Mouse (Mus musculus): ENCODE data around the gene Ankrd28.

The Ankrd28 gene

DNA sequence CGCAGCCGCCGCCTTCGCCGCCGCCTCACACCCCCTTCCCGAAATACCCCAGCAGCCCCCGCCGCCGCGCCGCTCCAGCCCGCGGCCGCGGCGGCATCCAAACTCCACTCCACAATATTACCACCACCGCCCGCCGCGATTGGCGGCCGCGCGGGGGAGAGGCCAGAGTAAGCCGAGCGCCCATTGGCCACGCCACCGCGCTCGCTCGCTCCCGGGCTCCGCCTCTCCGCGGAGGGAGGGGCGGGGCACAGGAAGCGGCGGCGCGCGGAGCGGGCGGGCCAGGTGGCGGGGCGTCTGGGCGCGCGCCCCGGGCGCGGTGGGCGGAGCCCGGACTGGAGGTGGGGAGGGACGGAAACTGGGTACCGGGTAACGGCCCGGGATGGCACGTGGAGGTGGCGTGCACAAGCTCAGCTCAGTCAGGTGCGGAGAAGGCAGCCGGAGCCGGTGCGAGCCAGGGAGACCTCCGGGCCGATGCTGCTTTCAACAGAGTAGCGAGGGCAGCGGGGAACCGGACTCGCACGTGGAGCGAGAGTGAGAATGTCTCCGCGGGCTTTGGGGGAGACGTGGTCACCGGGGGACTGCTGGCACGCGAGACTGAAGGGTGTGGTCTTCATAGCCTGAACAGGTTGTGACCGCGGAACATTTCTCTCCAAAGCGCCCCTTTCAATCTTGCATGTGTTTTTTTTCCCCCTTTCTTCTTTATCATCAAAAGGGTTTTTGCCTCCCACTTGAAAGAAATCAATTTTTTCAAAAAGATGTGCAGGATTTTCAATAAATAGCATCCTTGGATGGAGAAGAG is at the start of gene Ankrd28:
TSS of gene Ankrd28 (minus strand) at position 81 of the 799 bp plus-strand sequence.
- peak; percentile 97 for DNase-seq (ENCODE audit: low spot score)

DNA sequence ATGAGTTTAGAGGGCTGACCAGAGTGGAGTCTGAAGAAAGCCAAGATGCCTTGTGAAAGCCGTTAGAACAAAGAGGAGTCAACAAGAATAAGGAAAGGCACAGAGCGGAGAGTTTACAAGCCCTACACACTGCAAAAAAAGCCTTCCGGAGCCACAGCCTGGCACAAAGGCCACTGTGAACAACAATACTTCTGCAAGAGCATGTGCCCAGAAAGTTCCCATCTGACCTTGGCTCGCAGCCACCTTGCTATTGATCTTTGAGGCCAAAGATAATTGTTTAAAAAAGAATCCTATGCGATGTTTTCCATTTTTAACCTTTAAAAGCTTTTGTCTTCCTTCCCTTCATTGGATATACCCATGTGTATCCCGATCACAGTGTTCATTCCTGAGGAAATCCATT is 49.0 kb upstream of the Ankrd28 start:
- DNase-seq (ENCODE audit: low spot score) = no peak

DNA sequence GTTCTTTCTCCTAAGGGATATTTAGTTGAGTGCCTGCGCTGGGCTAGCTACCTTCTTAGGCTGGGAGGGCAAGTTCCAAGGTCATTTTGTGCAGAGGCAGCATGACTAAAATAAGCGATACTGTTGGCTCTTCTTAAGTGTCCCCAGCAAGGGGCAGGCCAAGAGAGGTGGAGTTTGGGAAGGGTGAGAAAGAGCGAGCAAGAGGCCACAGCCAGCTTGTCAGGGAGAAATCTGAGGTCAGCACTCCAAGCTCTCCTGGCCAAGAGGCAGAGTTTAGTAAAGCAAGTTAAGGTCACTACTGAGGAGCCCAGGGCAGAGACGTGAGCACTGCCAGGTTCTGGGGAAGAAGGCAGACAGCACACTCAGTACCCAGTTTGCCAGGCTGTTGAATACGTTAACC is 41.7 kb upstream of the Ankrd28 start:
- no peak for DNase-seq (ENCODE audit: low spot score)

DNA sequence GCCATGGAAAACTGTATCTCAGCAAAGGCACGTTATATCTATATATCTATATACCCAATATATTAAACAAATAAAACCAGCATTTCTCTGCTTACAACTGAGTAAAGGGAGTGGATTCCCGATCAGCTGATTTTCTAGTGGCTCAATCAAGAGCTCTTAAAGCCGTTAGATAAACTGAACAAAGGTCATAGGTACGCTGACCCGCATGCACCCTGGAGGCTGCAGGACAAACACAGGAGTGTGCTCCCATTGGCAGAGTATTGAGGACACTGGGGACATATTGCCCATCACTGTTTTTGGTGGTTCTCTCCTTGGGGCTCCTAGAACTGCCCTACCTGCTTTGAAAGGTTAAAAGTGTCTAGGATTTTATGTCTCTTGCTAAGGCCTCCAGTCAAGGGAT is 40.0 kb upstream of the Ankrd28 start:
- DNase-seq (ENCODE audit: low spot score) = no peak

DNA sequence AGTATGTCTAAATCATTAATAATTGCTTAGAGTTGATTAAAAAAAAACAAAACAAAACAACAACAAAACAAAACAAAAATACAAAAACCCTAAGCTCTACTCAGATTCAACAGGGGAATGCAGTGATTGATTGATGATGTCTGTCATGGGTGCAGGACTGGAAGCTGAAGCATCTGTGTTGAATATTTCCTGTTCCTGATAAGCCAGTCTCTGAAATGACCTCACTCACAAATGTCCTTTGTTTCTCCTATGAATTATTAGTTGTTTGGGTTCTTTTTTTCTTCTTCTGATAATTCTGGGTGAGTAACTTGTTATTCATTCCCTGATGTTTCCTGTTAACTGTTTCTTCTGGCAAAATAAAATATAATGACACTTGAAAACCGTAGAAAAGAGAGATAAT is 38.1 kb upstream of the Ankrd28 start:
- no peak for DNase-seq (ENCODE audit: low spot score)

DNA sequence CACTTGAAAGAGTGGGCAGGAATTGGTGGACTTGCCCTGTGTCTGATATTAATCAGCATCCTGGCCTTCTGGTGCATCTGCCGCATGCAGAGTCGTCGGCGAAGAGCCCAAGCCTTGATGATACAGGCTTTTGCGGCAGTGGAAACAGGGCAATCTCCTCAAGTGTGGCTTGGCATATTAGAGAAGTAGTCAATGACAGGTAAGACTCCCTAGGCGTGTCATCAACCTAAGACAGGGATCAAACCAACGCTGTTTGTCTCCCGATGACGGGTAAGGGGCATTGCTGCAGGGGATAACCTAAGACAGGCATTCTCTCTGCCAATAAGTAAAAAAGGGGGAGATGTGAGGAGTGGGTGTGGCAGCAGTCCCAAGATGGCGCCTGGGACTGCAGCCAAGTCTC is 35.9 kb upstream of the Ankrd28 start:
- DNase-seq (ENCODE audit: low spot score) = peak; percentile 11

DNA sequence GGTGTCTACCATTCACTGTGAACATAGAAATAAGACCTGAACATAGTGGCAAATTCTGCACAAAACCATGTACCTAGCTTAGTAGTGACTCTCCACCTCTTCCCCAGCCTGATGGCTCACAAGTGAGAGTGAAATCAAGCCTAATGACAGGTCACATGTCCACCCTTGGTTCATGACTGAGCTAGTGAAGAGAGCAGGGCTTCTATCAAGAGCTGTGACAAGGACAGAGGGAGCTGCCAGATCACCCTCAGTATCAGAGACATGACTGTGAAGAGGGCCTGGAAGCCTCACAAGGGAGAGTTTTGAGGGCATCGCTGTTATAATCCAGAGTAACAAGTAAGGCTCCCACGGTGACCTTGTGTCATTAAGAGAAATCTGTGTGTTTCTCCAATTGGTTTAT is 28.2 kb upstream of the Ankrd28 start:
- no peak for DNase-seq (ENCODE audit: low spot score)

DNA sequence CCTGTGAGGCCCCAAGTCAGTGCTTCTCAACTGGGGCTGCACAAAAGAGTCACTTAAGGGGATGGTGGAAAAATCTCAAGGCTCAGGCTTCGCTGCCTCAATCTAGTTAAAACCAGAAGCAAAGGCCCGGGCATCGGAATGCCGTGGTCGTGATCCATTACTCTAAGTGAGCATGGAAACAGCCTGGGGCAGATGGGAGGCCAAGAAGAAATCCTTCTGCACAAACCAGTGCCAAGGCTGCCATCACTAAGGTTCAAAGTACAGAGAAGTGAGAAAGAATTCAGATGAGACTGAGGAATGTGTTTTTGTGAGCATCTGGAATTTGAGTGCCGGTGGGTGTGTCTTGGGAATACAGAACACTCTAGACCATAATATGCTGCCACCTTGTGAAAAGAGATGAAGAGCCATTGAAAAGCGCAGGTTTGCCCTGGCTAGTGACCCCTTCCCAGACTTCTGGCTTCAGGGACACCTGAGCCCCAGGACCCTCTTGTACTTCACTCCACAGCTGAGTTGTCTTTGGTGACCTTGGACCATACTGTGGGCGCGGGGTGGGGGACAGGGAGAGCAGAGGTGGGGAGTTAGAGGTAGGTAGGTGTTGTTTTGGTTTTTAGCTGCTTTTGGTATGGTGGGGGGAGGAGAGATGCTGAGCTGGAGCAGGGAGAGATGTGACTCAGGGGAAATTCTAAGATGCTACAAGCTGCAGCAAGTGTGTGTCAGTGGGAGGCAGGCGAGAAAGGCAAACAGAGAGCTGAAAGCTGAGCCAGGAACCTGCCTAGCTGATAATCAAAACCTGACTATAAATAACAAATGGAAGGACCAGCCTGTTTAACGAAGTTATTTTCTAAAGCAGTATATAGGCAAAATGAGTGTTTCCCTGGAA is 26.9 kb upstream of the Ankrd28 start:
- no peak for DNase-seq (ENCODE audit: low spot score)

DNA sequence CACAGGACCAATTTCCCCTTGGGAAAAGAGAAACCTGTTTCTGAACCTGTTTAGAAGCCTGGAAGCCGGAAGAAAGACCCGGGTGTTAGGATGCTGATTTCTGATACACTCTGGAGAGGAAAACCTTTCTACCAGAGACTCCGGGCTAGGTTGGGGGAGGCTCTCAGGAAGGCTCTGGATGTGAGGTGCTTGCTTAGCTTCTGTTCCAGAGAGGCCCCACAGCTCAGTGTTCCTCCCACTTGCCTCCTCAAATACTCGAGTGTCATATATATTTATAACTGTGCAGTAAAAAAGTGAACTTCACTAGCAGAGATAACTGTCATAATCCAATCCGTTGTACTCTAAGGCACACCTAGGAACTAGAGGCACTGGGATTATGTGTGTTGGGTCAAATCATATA is 25.6 kb upstream of the Ankrd28 start:
- DNase-seq (ENCODE audit: low spot score) = no peak

DNA sequence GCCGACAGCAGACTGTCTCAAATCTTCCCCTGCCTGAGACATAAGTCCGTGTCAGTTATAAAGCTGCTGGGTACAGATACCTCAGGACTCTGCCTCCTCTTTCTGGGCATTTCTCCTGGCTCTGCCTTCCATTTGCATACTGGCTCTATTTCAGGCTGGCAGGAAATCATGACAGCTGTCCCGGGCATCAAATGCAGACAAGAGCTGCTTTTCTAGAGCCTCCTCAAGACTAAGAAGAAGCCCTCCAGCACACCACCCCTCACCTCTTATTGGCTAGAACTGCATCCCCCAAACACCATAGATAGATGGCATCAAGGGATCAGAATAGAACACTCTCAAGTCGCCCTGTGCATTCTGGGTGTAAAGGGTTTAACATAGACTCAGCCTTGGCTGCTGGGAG is 24.2 kb upstream of the Ankrd28 start:
- no peak for DNase-seq (ENCODE audit: low spot score)

DNA sequence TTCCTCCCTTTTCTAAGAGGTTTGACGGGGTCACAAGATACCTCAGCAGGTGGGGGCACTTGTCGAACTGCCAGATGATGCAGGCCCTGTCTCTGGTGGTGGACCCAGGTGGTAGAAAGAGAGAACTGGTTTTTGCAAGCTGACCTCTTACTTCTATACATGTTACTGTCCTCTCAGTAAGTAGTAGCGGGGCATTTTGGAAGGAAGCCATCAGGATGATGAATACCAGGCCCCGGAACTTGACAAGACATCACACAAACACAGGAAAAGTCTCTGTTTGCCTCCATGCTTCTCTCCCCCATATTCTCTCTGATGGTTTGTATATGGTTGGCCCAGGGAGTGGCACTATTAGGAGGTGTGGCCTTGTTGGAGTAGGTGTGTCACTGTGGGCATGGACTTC is 13.1 kb upstream of the Ankrd28 start:
- peak; percentile 91 for DNase-seq (ENCODE audit: low spot score)

DNA sequence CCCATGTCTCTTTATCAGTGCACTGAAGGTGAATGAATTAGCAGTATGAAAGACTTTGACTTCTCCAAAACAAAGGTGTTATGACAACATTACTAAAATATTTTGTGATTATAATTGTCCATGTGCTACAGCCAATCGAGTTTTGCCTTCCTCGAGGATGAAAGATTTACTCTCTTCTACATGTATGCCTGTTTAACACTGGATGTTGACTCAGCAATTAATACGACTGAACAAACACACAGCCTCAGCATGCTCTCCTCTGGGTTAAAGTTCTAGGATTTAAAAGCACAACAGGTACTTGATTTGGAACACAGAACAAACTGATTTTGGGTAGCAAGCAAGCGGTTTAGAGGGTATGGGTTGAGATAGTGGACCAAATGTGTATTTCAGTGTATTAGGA is 1.6 kb upstream of the Ankrd28 start:
- peak; percentile 13 for DNase-seq (ENCODE audit: low spot score)

DNA sequence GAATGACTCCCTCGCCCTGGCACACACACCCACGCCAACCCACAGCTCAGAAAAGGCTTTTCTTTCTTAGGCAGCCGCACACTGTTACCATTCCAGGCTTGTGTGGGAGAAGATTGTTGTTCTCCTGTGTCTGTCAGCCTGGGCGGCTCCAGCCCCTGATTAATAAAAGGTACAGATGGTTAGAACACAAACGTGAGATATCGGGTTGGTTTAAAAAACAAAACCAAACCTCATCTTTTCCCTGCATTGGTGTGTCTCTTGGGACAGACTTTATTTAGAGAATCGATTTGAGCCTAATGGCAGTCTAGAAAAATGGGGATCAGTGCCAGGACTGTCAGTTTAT is 890 bp upstream of the Ankrd28 start:
- DNase-seq (ENCODE audit: low spot score) = peak; percentile 38

DNA sequence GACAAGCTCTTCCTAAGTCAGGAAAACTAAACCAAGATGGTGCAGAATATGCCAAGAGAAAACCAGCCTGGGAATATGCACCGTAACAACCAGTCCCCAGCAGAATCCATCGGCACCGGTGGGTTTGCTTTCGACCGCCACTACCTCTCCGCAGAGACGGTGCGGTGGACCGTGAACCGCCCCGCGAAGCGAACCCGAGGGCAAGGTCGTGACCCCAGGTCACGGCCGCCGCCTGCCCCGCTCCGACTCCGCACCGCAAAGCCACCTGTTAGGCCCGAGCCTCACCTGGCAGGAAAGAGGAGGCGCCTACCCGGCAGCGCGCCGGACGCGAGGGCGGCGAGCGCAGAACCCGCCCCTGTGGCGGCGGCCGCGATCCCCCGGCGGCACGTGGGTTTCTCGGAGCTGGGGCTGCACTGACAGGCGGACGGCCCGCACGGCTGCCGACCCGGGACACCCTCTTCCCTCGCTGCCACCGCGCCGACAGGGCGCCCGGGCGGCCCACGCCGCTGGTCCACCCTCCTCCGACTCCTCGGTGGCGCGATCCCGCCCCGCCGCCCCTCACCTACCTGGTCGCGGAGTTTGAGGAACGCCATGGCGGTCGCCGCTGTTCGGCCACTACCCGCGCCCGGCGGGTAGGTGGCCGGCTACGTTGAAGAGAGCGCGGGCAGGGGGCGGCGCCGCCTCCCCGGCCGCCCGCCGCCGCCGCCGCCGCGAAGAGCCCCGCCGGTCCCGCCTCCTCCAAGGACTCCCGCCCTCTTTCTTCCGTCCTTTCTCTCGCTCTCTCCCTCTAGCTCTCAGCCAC is 489 bp downstream of the Ankrd28 start:
- DNase-seq (ENCODE audit: low spot score) = peak; percentile 49

DNA sequence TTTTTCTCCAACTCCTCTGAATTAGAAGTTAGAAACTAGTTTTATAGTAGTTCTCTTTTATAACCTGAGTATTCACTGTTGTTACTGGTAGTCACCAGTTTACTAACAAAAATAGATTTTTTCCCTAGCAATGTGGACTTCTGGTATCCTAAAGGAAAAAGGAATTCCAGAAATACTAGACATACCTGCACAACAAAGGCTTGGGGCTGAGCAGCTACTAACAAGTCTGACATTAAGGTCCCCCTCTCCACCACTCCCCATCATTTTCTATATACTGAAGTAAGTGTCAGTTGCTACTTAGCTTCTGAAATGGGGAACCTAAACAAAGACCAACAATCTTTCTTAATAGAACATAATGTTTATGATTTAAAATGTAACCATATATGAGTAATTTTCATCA is 3.2 kb downstream of the Ankrd28 start:
- no peak for DNase-seq (ENCODE audit: low spot score)

DNA sequence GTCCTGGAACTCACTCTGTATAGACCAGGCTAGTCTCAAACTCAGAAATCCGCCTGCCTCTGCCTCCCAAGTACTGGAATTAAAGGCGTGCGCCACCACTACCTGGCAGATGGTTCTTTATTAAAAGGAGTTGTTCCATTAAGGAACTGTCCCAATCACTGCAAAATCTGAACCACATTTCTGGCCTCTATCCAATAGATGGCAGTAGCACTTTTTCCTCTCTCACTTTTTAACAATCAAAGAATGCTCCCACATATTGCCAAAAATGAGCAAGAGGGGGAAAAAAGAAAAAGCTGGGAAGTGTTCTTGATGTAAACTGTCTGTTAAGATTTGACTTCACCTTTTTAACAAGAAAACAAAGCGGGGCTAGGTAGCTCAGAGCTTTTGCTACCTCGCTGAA is 20.5 kb downstream of the Ankrd28 start:
- no peak for DNase-seq (ENCODE audit: low spot score)

DNA sequence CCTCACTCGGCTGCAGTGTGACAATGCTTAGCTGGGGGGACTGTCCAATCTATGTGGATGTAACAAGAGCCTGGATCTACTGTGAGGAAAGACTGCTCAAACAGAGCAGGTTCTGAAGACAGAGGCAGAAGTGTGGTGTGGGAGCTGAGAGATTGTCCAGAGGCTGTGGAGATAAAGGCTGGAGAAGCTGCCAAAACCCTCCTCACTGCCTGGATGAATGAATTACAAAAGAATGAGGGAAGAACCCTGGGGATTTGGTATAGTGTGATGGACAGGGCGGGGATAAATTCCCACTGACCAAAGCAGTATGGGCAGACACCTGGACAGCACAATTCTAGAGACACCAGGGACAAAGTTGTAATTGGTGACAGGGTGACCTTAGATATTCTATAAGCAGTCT is 26.7 kb downstream of the Ankrd28 start:
- peak; percentile 79 for DNase-seq (ENCODE audit: low spot score)

DNA sequence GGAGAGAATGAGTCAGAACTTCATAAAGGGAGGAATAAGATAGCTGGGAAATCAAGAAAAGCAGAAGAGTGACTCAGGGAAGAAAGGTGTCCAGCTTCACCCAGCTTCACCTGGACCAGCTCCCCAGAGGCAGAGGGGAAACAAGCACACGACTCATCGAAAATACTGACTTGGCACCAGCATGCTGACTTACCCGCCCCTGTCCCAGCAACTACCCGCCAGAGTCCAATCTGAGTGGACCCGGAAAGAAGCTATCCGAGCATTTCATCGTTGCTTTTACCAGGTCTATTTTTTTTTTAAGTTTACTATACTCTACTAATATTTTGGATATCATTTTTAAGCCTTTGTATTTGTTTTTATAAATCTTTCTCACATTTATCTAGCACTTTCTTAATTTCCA is 29.5 kb downstream of the Ankrd28 start:
- DNase-seq (ENCODE audit: low spot score) = no peak

DNA sequence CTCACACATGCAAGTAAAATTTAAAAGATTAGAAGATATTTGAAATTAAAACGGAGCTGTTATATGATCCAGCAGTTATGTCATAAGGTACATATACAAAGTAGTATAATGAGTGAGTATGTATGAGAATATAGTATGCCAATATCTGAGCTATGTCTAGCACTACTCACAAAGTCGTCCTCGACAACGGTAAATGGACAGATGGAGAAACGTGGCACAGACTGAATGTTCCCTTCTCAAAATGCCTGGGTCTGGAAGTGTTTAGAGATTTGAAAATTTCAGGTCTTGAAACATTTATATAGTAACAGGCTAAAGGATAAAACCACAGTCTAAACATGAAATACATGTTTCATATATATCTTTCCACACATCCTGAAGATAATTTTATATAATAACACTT is 30.0 kb downstream of the Ankrd28 start:
- DNase-seq (ENCODE audit: low spot score) = no peak

DNA sequence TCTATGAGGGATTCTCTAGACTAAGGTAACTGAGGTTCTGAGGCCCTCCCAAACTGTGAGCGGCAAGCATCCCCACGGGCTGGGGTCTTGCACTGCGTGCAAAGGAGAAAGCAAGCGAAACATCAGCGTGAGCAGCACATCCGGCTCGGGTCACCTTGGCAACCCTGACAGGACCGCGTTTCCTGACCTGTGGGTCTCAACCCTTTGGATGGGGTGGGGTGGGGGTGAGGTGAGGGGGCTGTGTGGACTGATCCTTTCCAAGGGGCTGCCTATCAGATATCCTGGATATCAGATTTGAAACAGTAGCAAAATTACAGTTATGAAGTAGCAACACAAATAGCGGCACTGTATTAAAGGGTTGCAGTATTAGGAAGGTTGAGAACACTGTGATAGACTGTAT is 31.5 kb downstream of the Ankrd28 start:
- DNase-seq (ENCODE audit: low spot score) = no peak

DNA sequence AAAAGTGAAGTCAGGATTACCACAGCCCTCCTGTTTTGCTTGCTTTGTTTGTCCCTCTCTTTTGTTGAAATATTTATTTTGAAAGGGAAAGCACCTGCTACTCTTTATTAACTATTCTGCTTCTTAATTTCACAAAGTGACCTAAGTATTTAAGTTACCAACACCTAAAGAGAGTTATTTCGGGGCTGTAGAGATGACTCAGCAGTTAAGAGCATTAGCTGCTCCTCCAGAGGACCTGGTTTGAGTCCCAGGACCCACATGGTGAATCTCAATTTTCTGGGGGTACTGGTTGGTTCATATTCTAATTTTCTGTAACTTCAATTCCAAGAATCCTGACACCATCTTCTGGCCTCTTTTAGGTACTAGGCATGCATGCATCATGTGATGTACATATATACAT is 34.9 kb downstream of the Ankrd28 start:
- no peak for DNase-seq (ENCODE audit: low spot score)

DNA sequence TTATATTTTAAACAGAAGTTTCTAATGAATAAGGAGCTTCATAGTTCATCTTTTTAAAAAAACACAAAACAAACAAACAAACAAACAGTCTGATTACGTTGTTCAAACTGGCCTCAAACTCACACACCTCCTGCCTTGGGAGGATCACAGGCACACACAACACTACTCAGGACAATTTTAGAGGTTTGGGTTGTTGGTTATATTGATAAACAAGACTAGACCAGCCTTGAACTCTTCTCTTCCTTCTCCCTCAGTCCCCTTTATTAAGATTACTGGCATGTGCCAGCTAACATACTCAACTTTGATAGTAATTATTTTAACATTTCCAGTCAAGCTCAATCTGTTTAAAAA is 35.7 kb downstream of the Ankrd28 start:
- DNase-seq (ENCODE audit: low spot score) = no peak
